Comparison of ENCODE assay signal across 14 mouse cellular contexts in genomic region chr1:182861671-182862358, GRCm38 (mm10).
DNase-seq lines count a peak whose midpoint lies in the region; ATAC-seq lines count a peak whose summit lies in the region.
"Had no signal": no experiment of that assay in that cellular context is flagged by ENCODE, and none has a peak within 500 bp of the region (broad histone marks: within the 10 kb centered on the region; RNA-seq: fewer than 3 reads in every experiment).

No protein-coding gene starts in this region.

- H3K4me2 ChIP-seq in midbrain, embryonic 13.5 days (replicated peaks) = no peak overlapping the region
- no peak overlapping the region for H3K4me2 ChIP-seq in midbrain, embryonic 15.5 days
- no peak overlapping the region for H3K4me2 ChIP-seq in hindbrain, embryonic 12.5 days (replicated peaks)
- H3K4me2 ChIP-seq: limb, embryonic 15.5 days; lung, embryonic 15.5 days had no signal

- no peaks in the 10 kb centered on the region for H3K9me3 ChIP-seq in midbrain, embryonic 13.5 days
- no peaks in the 10 kb centered on the region for H3K9me3 ChIP-seq in midbrain, embryonic 15.5 days
- H3K9me3 ChIP-seq in hindbrain, embryonic 12.5 days (replicated peaks) = no peaks in the 10 kb centered on the region
- H3K9me3 ChIP-seq: forebrain, embryonic 10.5 days; heart, embryonic 10.5 days; limb, embryonic 15.5 days; lung, embryonic 15.5 days; megakaryocyte, embryonic 14.5 days had no signal

- H3K27ac ChIP-seq in midbrain, embryonic 13.5 days = 0 out of 2 replicates have a peak overlapping the region, but pooled peaks have one; percentile 19
- no peak overlapping the region for H3K27ac ChIP-seq in midbrain, embryonic 15.5 days
- H3K27ac ChIP-seq in hindbrain, embryonic 12.5 days = peak overlapping the region; percentile 23; the same call in 1 of the 2 replicates
- H3K27ac ChIP-seq: forebrain, embryonic 10.5 days; heart, embryonic 10.5 days; limb, embryonic 15.5 days; lung, embryonic 15.5 days had no signal

- peaks cover 14% of the 10 kb centered on the region for H3K4me1 ChIP-seq in midbrain, embryonic 13.5 days (replicated peaks)
- 0 out of 2 replicates have a peak, but pooled peaks cover 6% of the 10 kb centered on the region for H3K4me1 ChIP-seq in midbrain, embryonic 15.5 days
- peaks cover 22% of the 10 kb centered on the region for H3K4me1 ChIP-seq in hindbrain, embryonic 12.5 days
- H3K4me1 ChIP-seq: lung, embryonic 15.5 days; megakaryocyte, embryonic 14.5 days had no signal

- H3K36me3 ChIP-seq in midbrain, embryonic 13.5 days = no peaks in the 10 kb centered on the region
- no peaks in the 10 kb centered on the region for H3K36me3 ChIP-seq in midbrain, embryonic 15.5 days (replicated peaks)
- no peaks in the 10 kb centered on the region for H3K36me3 ChIP-seq in hindbrain, embryonic 12.5 days
- H3K36me3 ChIP-seq: forebrain, embryonic 10.5 days; heart, embryonic 10.5 days; limb, embryonic 15.5 days; lung, embryonic 15.5 days had no signal

- ATAC-seq in midbrain, embryonic 13.5 days = 0 out of 2 replicates have a peak, but pooled peaks have one; percentile 30
- no peak for ATAC-seq in midbrain, embryonic 15.5 days (replicated peaks)
- ATAC-seq in hindbrain, embryonic 12.5 days (ENCODE audit: low FRiP score) = peak; percentile 69

- H3K27me3 ChIP-seq in midbrain, embryonic 13.5 days = no peaks in the 10 kb centered on the region
- no peaks in the 10 kb centered on the region for H3K27me3 ChIP-seq in midbrain, embryonic 15.5 days (replicated peaks)
- no peaks in the 10 kb centered on the region for H3K27me3 ChIP-seq in hindbrain, embryonic 12.5 days
- H3K27me3 ChIP-seq: limb, embryonic 15.5 days; lung, embryonic 15.5 days; megakaryocyte, embryonic 14.5 days had no signal

- WGBS in midbrain, embryonic 13.5 days = 52% methylated on average over 7 of the region's 7 CpGs
- WGBS in midbrain, embryonic 15.5 days = 49% methylated on average over 7 of the region's 7 CpGs
- 37% methylated on average over 7 of the region's 7 CpGs for WGBS in hindbrain, embryonic 12.5 days

- H3K4me3 ChIP-seq in midbrain, embryonic 13.5 days (replicated peaks) = no peak overlapping the region
- no peak overlapping the region for H3K4me3 ChIP-seq in midbrain, embryonic 15.5 days
- no peak overlapping the region for H3K4me3 ChIP-seq in hindbrain, embryonic 12.5 days
- H3K4me3 ChIP-seq: forebrain, embryonic 10.5 days; heart, embryonic 10.5 days; limb, embryonic 15.5 days; lung, embryonic 15.5 days; megakaryocyte, embryonic 14.5 days had no signal

- H3K9ac ChIP-seq in midbrain, embryonic 13.5 days (replicated peaks) = no peak overlapping the region
- H3K9ac ChIP-seq in midbrain, embryonic 15.5 days = no peak overlapping the region
- H3K9ac ChIP-seq in hindbrain, embryonic 12.5 days = no peak overlapping the region
- H3K9ac ChIP-seq: limb, embryonic 15.5 days; lung, embryonic 15.5 days had no signal

- peak; percentile 32 for DNase-seq in cerebellum, adult 9-10 months
- no peak for DNase-seq in cerebellum, postnatal 14 days
- DNase-seq in gastrocnemius, postnatal 25 days = no peak
- no peak for DNase-seq in urinary bladder, postnatal 25 days (ENCODE audit: low spot score)
- DNase-seq in adrenal gland, postnatal 10 days = no peak
- DNase-seq: heart, postnatal 36 days had no signal
